Mouse (Mus musculus) hindbrain, postnatal 0 days (tissue): ENCODE measurements at regions not wholly inside any gene's neighbourhood (a gene's known extent, or its start where the extent isn't known, plus 50 kb on each side); places are given as distances from the start of the nearest gene placed in this dataset.

Experiments used
- ATAC-seq: fragments of 200-750 bp; cut with Nextera tagmentation; 2 replicates; pipeline ENCODE4 v1.8.0; 2017; ENCODE audit warnings: mild to moderate bottlenecking, moderate TSS enrichment, moderate library complexity
- DNase-seq: peaks from one replicate; pipeline ENCODE4 v3.0.0-alpha.2; 2015; ENCODE audit warnings: low spot score
- H3K27ac ChIP-seq: fragments of 300-500 bp; sonication (generic); 2 replicates; pipeline ENCODE4 v1.5.1; 2014; ENCODE audit warnings: mild to moderate bottlenecking
- H3K27me3 ChIP-seq: fragments of 300-500 bp; sonication (generic); 2 replicates; pipeline ENCODE4 v1.6.1; 2014; ENCODE audit warnings: low read length, mixed read lengths; ENCODE audit not compliant: insufficient read depth
- H3K36me3 ChIP-seq: fragments of 300-500 bp; sonication (generic); 2 replicates; pipeline ENCODE4 v1.6.1; 2014; ENCODE audit warnings: low read length, mixed read lengths; ENCODE audit not compliant: insufficient read depth
- H3K4me1 ChIP-seq: fragments of 300-500 bp; sonication (generic); 2 replicates; pipeline ENCODE4 v1.6.1; 2014; ENCODE audit warnings: antibody characterized with exemption, low read length, mixed read lengths; ENCODE audit not compliant: insufficient read depth
- H3K4me2 ChIP-seq: fragments of 300-500 bp; sonication (generic); 2 replicates; pipeline ENCODE4 v1.6.1; 2014; ENCODE audit warnings: low read depth, mild to moderate bottlenecking, low read length, moderate library complexity, mixed read lengths
- H3K4me3 ChIP-seq: fragments of 300-500 bp; sonication (generic); 2 replicates; pipeline ENCODE4 v1.5.1; 2014; ENCODE audit warnings: low read length
- H3K9ac ChIP-seq: fragments of 300-500 bp; sonication (generic); replicated peaks from 2 replicates; pipeline ENCODE4 v1.6.1; 2014; ENCODE audit warnings: mild to moderate bottlenecking, low read length, moderate library complexity, mixed read lengths
- H3K9me3 ChIP-seq: fragments of 300-500 bp; sonication (generic); 2 replicates; pipeline ENCODE4 v1.6.1; 2016; ENCODE audit warnings: low read length, mixed read lengths
- CTCF ChIP-seq: IDR thresholded peaks from 2 replicates; pipeline ENCODE4 v1.5.1; 2016; ENCODE audit warnings: antibody characterized with exemption, control low read depth, low read depth
- WGBS: fragments of 180-500 bp; shearing (Covaris S2); extraction: QIAGEN DNeasy Blood & Tissue Kit; methylation state at CpG from one replicate; pipeline ENCODE4 v1.1.7; 2014; 5-methylcytosine and 5-hydroxymethylcytosine counted together

GRCm38 (mm10) chr8:82477856-82478255 lies 74.8 kb upstream of the Il15 start:
- Histone ChIP-seq H3K9ac (no peak overlapping the region), H3K4me2 (no peak overlapping the region), H3K9me3 (no peaks in the 10 kb centered on the region), H3K4me1 (no peaks in the 10 kb centered on the region), H3K27me3 (no peaks in the 10 kb centered on the region), H3K27ac (no peak overlapping the region), H3K4me3 (no peak overlapping the region), H3K36me3 (no peaks in the 10 kb centered on the region)
- DNase-seq (no peak), ATAC-seq (no peak)
- WGBS: 44% methylated on average over 5 of the region's 5 CpGs
- no peak for TF ChIP-seq CTCF

GRCm38 (mm10) chr8:82477426-82477769 lies 74.4 kb upstream of the Il15 start:
- Histone ChIP-seq H3K9ac (no peak overlapping the region), H3K4me2 (no peak overlapping the region), H3K27me3 (no peaks in the 10 kb centered on the region), H3K9me3 (no peaks in the 10 kb centered on the region), H3K4me3 (no peak overlapping the region), H3K27ac (no peak overlapping the region), H3K4me1 (no peaks in the 10 kb centered on the region), H3K36me3 (no peaks in the 10 kb centered on the region)
- no peak for TF ChIP-seq CTCF
- 40% methylated on average over 2 of the region's 2 CpGs for WGBS
- ATAC-seq (no peak), DNase-seq (no peak)

GRCm38 (mm10) chr8:82476708-82477425 lies 73.8 kb upstream of the Il15 start:
- Histone ChIP-seq H3K27me3 (no peaks in the 10 kb centered on the region), H3K4me3 (no peak overlapping the region), H3K9me3 (no peaks in the 10 kb centered on the region), H3K4me1 (no peaks in the 10 kb centered on the region), H3K9ac (no peak overlapping the region), H3K27ac (no peak overlapping the region), H3K36me3 (no peaks in the 10 kb centered on the region), H3K4me2 (no peak overlapping the region)
- ATAC-seq (no peak), DNase-seq (no peak)
- TF ChIP-seq CTCF: no peak
- 85% methylated on average over 7 of the region's 7 CpGs for WGBS

DNA sequence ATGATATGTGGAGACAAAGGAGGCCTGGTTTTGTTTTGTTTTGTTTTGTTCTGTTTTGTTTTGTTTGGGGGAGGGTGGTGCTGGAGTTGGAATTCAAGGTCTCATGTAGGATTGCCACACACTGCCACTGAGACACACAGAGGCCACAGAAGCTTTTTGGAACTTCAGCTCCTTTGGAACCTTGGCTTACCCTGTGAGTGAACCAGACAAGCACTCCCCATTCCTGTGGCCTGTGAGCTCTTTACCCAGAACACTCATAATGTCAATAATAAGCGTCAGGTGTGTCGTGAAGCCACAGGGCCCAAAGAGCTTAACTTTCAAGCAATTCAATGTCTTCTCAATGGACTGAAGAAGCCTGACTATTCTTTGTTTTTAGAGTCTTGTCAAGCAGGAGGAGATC lies 70.2 kb upstream of the Il15 start:
- Histone ChIP-seq H3K4me2 (no peak overlapping the region), H3K27ac (no peak overlapping the region), H3K9me3 (no peaks in the 10 kb centered on the region), H3K4me3 (no peak overlapping the region), H3K36me3 (no peaks in the 10 kb centered on the region), H3K27me3 (no peaks in the 10 kb centered on the region), H3K9ac (no peak overlapping the region), H3K4me1 (no peaks in the 10 kb centered on the region)
- DNase-seq (no peak), ATAC-seq (no peak)
- WGBS: 91% methylated on average over 2 of the region's 2 CpGs
- TF ChIP-seq CTCF: no peak

DNA sequence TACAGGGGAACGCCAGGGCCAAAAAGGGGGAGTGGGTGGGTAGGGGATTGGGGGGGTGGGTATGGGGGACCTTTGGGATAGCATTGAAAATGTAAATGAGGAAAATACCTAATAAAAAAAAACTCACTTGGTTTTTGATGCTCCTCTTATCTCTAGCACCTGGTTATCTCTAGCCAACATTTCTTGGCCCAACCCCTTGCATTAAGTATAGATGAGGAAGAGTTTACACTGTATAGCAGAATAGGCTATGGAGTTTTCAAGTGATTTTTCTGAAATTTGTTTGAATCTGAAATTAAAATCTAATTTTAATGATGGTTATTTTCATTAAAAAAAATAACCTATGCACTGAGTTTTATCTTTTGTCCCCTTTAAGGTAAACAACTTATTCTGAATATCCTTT lies 68.8 kb upstream of the Il15 start:
- no peaks in the 10 kb centered on the region for H3K27me3 ChIP-seq
- H3K27ac ChIP-seq: no peak overlapping the region
- no peaks in the 10 kb centered on the region for H3K4me1 ChIP-seq
- no peaks in the 10 kb centered on the region for H3K36me3 ChIP-seq
- TF ChIP-seq CTCF: no peak
- no peak for DNase-seq
- no peak overlapping the region for H3K9ac ChIP-seq
- no peaks in the 10 kb centered on the region for H3K9me3 ChIP-seq
- no CpG with 5 or more reads among the region's 1 CpGs for WGBS
- no peak overlapping the region for H3K4me2 ChIP-seq
- no peak for ATAC-seq
- no peak overlapping the region for H3K4me3 ChIP-seq

- no peak for ATAC-seq
- Histone ChIP-seq H3K27me3 (no peaks in the 10 kb centered on the region), H3K9ac (no peak overlapping the region), H3K4me1 (no peaks in the 10 kb centered on the region), H3K36me3 (no peaks in the 10 kb centered on the region), H3K9me3 (no peaks in the 10 kb centered on the region), H3K4me3 (no peak overlapping the region), H3K27ac (no peak overlapping the region), H3K4me2 (no peak overlapping the region)
- DNase-seq: no peak
- no peak for TF ChIP-seq CTCF
Measured at GRCm38 (mm10) chr8:82469824-82470223, 66.8 kb upstream of the Il15 start.

- no peak for DNase-seq
- Histone ChIP-seq H3K27ac (no peak overlapping the region), H3K4me1 (no peaks in the 10 kb centered on the region), H3K4me2 (no peak overlapping the region), H3K27me3 (no peaks in the 10 kb centered on the region), H3K4me3 (no peak overlapping the region), H3K9me3 (no peaks in the 10 kb centered on the region), H3K36me3 (no peaks in the 10 kb centered on the region), H3K9ac (no peak overlapping the region)
- no peak for ATAC-seq
- TF ChIP-seq CTCF: no peak
Measured at GRCm38 (mm10) chr8:82462841-82463240, 59.8 kb upstream of the Il15 start.
